Mouse (Mus musculus) olfactory bulb, adult 2 months (tissue): ENCODE measurements around the gene Abr.

Source experiments
- CTCF ChIP-seq: fragments of 200-500 bp; IDR thresholded peaks from 2 replicates; pipeline ENCODE4 v1.5.1; 2012; ENCODE audit warnings: low read depth, mild to moderate bottlenecking, low read length, moderate library complexity; ENCODE audit not compliant: insufficient read depth
- POLR2A ChIP-seq: fragments of 200-500 bp; IDR thresholded peaks from 2 replicates; pipeline ENCODE4 v1.6.1; 2012; ENCODE audit warnings: mild to moderate bottlenecking, low read depth, low read length, moderate library complexity; ENCODE audit not compliant: insufficient read depth

DNA sequence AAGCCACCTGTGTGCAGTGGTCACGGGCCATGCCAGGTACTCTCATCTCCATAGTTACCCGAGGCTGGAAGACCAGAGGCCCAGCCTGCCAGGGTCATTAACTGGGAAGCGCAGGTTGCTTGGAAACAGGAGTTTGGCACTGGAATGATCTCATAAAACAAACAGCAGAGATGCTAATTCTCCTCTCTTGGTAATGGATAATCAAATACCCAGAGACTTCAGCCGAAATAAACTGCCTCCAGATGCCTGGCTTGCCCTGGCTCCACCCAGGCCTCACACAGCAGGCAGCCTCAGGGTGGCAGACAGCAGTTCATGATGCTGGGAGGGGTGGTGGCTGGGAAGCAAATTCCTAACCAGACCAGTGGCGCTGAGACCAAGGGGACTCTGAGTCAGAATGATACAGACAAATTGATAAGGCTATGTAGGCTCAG, 145.0 kb downstream of the Abr start:
- TF ChIP-seq POLR2A (no peak), CTCF (no peak)
